Mouse (Mus musculus) ES-Bruce4 (cell line): ENCODE results near the gene Abcc12. TPM values are rescaled to one million over a fixed set of nuclear protein-coding genes. Genes with fewer than 3 reads are reported as not detected.

Experiments used
- H3K27ac ChIP-seq: 2 replicates; pipeline ENCODE4 v1.5.1; 2012; ENCODE audit warnings: low read length, inconsistent platforms; ENCODE audit not compliant: insufficient read depth
- H3K27me3 ChIP-seq: 2 replicates; pipeline ENCODE4 v1.6.1; 2012; ENCODE audit warnings: mild to moderate bottlenecking, low read length, inconsistent platforms; ENCODE audit not compliant: control insufficient read depth, poor library complexity, insufficient read depth, severe bottlenecking
- H3K36me3 ChIP-seq: 2 replicates; pipeline ENCODE4 v1.6.1; 2012; ENCODE audit warnings: inconsistent platforms, mild to moderate bottlenecking, low read length, moderate library complexity; ENCODE audit not compliant: control insufficient read depth, poor library complexity, insufficient read depth, severe bottlenecking
- H3K4me1 ChIP-seq: one replicate; pipeline ENCODE4 v1.8.1; 2011; ENCODE audit warnings: low read length; ENCODE audit not compliant: control insufficient read depth, insufficient read depth
- H3K4me3 ChIP-seq: 2 replicates; pipeline ENCODE4 v1.5.1; 2011; ENCODE audit warnings: low read depth, mild to moderate bottlenecking, low read length
- H3K9ac ChIP-seq: 2 replicates; pipeline ENCODE4 v1.6.1; 2012; ENCODE audit warnings: low read depth, mild to moderate bottlenecking, inconsistent platforms; ENCODE audit not compliant: poor library complexity, severe bottlenecking
- H3K9me3 ChIP-seq: replicated peaks from 2 replicates; pipeline ENCODE4 v1.6.1; 2012; ENCODE audit warnings: mild to moderate bottlenecking, low read length, inconsistent platforms; ENCODE audit not compliant: control insufficient read depth, poor library complexity, insufficient read depth, severe bottlenecking
- CTCF ChIP-seq: IDR thresholded peaks from one replicate; pipeline ENCODE4 v1.8.1; 2011; ENCODE audit warnings: low read depth, low read length
- EP300 ChIP-seq: IDR thresholded peaks from 2 replicates; pipeline ENCODE4 v1.6.1; 2011; ENCODE audit warnings: low read depth, low read length; ENCODE audit not compliant: insufficient read depth
- POLR2A ChIP-seq: IDR thresholded peaks from one replicate; pipeline ENCODE4 v1.8.1; 2011; ENCODE audit warnings: low read length; ENCODE audit not compliant: insufficient read depth
- polyA plus RNA-seq: library from polyadenylated mRNA; stranded (reverse); fragments of >200 nt; gene quantifications from 2 replicates; pipeline ENCODE4 v1.2.4, GENCODE M21; 2011; ENCODE audit warnings: low read depth; ENCODE audit not compliant: missing spikeins, insufficient read depth, insufficient read length

The Abcc12 gene
- polyA plus RNA-seq, 1 experiment = not detected

- no peak overlapping the region for H3K9ac ChIP-seq
- no peak for TF ChIP-seq CTCF
- no peak for TF ChIP-seq EP300
- no peak for TF ChIP-seq POLR2A
- H3K4me3 ChIP-seq = no peak overlapping the region
- no peaks in the 10 kb centered on the region for H3K9me3 ChIP-seq
- no peaks in the 10 kb centered on the region for H3K27me3 ChIP-seq
- no peaks in the 10 kb centered on the region for H3K4me1 ChIP-seq
- H3K27ac ChIP-seq = no peak overlapping the region
- no peaks in the 10 kb centered on the region for H3K36me3 ChIP-seq
Measured at GRCm38 (mm10) chr8:86445516-86445915, 135.0 kb downstream of the Abcc12 start.

GRCm38 (mm10) chr8:86443744-86444143, 136.7 kb downstream of the Abcc12 start:
- Histone ChIP-seq H3K4me3 (no peak overlapping the region), H3K27ac (no peak overlapping the region)
- TF ChIP-seq EP300 (no peak), POLR2A (no peak), CTCF (no peak)

GRCm38 (mm10) chr8:86438983-86439299, 141.5 kb downstream of the Abcc12 start:
- Histone ChIP-seq H3K4me3 (no peak overlapping the region), H3K4me1 (no peaks in the 10 kb centered on the region), H3K27me3 (no peaks in the 10 kb centered on the region; the same call in 1 of the 2 replicates), H3K27ac (no peak overlapping the region), H3K36me3 (no peaks in the 10 kb centered on the region), H3K9me3 (no peaks in the 10 kb centered on the region), H3K9ac (no peak overlapping the region)
- TF ChIP-seq CTCF (no peak), POLR2A (no peak), EP300 (no peak)

More at GRCm38 (mm10) chr8:86443744-86444143, 136.7 kb downstream of the Abcc12 start:
- Histone ChIP-seq H3K4me1 (no peaks in the 10 kb centered on the region), H3K27me3 (no peaks in the 10 kb centered on the region), H3K9ac (no peak overlapping the region), H3K36me3 (no peaks in the 10 kb centered on the region), H3K9me3 (no peaks in the 10 kb centered on the region)

GRCm38 (mm10) chr8:86438133-86438982, 142.1 kb downstream of the Abcc12 start:
- TF ChIP-seq CTCF = no peak
- no peak for TF ChIP-seq EP300
- no peak for TF ChIP-seq POLR2A
- Histone ChIP-seq H3K4me1 (no peaks in the 10 kb centered on the region), H3K27ac (no peak overlapping the region), H3K36me3 (no peaks in the 10 kb centered on the region), H3K9me3 (no peaks in the 10 kb centered on the region), H3K9ac (no peak overlapping the region), H3K4me3 (no peak overlapping the region), H3K27me3 (no peaks in the 10 kb centered on the region; the same call in 1 of the 2 replicates)

GRCm38 (mm10) chr8:86437418-86437817, 143.1 kb downstream of the Abcc12 start:
- H3K4me3 ChIP-seq = no peak overlapping the region
- H3K9me3 ChIP-seq = no peaks in the 10 kb centered on the region
- no peak overlapping the region for H3K27ac ChIP-seq
- H3K4me1 ChIP-seq = no peaks in the 10 kb centered on the region
- H3K27me3 ChIP-seq = no peaks in the 10 kb centered on the region; the same call in 1 of the 2 replicates
- TF ChIP-seq CTCF (no peak), POLR2A (no peak), EP300 (no peak)
- no peak overlapping the region for H3K9ac ChIP-seq
- H3K36me3 ChIP-seq = no peaks in the 10 kb centered on the region

Other genes with a start within 250 kb of the Abcc12 start
- gene Lonp2, start 43.4 kb upstream of the Abcc12 start, polyA plus RNA-seq = 25.6 and 28.5 TPM in 2 replicates
- not detected in 2 replicates for gene Gm10638, start 165.0 kb upstream of the Abcc12 start, polyA plus RNA-seq
- gene Siah1a, start 165.2 kb upstream of the Abcc12 start, polyA plus RNA-seq = 19.1 and 20.9 TPM in 2 replicates